Mouse (Mus musculus) neural tube, embryonic 12.5 days (tissue): Measurements from ENCODE around the gene Muc4. TPM values are rescaled to one million over a fixed set of nuclear protein-coding genes. Genes with fewer than 3 reads are reported as not detected.

ENCODE experiments used
- ATAC-seq: fragments of 200-750 bp; cut with Nextera tagmentation; 2 replicates; pipeline ENCODE4 v1.8.0; 2017; ENCODE audit warnings: low read depth, mild to moderate bottlenecking, moderate TSS enrichment, moderate library complexity; ENCODE audit not compliant: low FRiP score
- H3K27ac ChIP-seq: fragments of 300-500 bp; sonication (generic); 2 replicates; pipeline ENCODE4 v1.5.1; 2016
- H3K27me3 ChIP-seq: fragments of 300-500 bp; sonication (generic); replicated peaks from 2 replicates; pipeline ENCODE4 v1.6.1; 2016; ENCODE audit warnings: mild to moderate bottlenecking
- H3K36me3 ChIP-seq: fragments of 300-500 bp; sonication (generic); 2 replicates; pipeline ENCODE4 v1.6.1; 2016; ENCODE audit warnings: mild to moderate bottlenecking
- H3K4me1 ChIP-seq: fragments of 300-500 bp; sonication (generic); 2 replicates; pipeline ENCODE4 v1.6.1; 2016
- H3K4me2 ChIP-seq: fragments of 300-500 bp; sonication (generic); replicated peaks from 2 replicates; pipeline ENCODE4 v1.6.1; 2016; ENCODE audit warnings: mild to moderate bottlenecking
- H3K4me3 ChIP-seq: fragments of 300-500 bp; sonication (generic); 2 replicates; pipeline ENCODE4 v1.5.1; 2016
- H3K9ac ChIP-seq: fragments of 300-500 bp; sonication (generic); 2 replicates; pipeline ENCODE4 v1.6.1; 2016; ENCODE audit warnings: mild to moderate bottlenecking
- H3K9me3 ChIP-seq: fragments of 300-500 bp; sonication (generic); 2 replicates; pipeline ENCODE4 v1.6.1; 2016; ENCODE audit warnings: mild to moderate bottlenecking
- WGBS: fragments of 180-500 bp; shearing (Covaris S2); methylation state at CpG from one replicate; pipeline ENCODE4 v1.1.7; 2016; 5-methylcytosine and 5-hydroxymethylcytosine counted together
- polyA plus RNA-seq: library from polyadenylated mRNA; unstranded; fragments of >200 nt; fragmentation: Nextera tagmentation; extraction: Ambion mirVana; gene quantifications from 2 replicates; pipeline ENCODE4 v1.2.1, GENCODE M21; 2016

Muc4 gene
- polyA plus RNA-seq = 0.10 TPM in 1 of 2 replicates, not detected in the other

- no peaks in the 10 kb centered on the region for H3K27me3 ChIP-seq
- no peak within 1 kb of the TSS for H3K9ac ChIP-seq
- no peak within 1 kb of the TSS for H3K4me2 ChIP-seq
- no peak for ATAC-seq
- H3K4me3 ChIP-seq = no peak within 1 kb of the TSS
- H3K9me3 ChIP-seq = no peaks in the 10 kb centered on the region
- H3K27ac ChIP-seq = no peak within 1 kb of the TSS
- 88% methylated on average over 2 of the region's 2 CpGs for WGBS
- no peaks in the 10 kb centered on the region for H3K36me3 ChIP-seq
- no peaks in the 10 kb centered on the region for H3K4me1 ChIP-seq
Measured at GRCm38 (mm10) chr16:32735586-32735985, at the start of gene Muc4. Gene Muc4 (plus strand): TSS chr16:32735886.

- H3K4me2 ChIP-seq = no peak overlapping the region
- H3K4me3 ChIP-seq = no peak overlapping the region
- WGBS = 72% methylated on average over 5 of the region's 5 CpGs
- 0 out of 2 replicates have a peak, but pooled peaks cover 3% of the 10 kb centered on the region for H3K4me1 ChIP-seq
- H3K9ac ChIP-seq = no peak overlapping the region
- H3K36me3 ChIP-seq = peaks cover 14% of the 10 kb centered on the region
- H3K27ac ChIP-seq = no peak overlapping the region
- H3K9me3 ChIP-seq = no peaks in the 10 kb centered on the region
- no peak for ATAC-seq
- H3K27me3 ChIP-seq = no peaks in the 10 kb centered on the region
Measured at GRCm38 (mm10) chr16:32685998-32686397, 49.7 kb upstream of the Muc4 start.

- no peaks in the 10 kb centered on the region for H3K9me3 ChIP-seq
- 81% methylated on average over 5 of the region's 5 CpGs for WGBS
- H3K4me3 ChIP-seq = no peak overlapping the region
- no peak overlapping the region for H3K9ac ChIP-seq
- H3K4me1 ChIP-seq = 0 out of 2 replicates have a peak, but pooled peaks cover 3% of the 10 kb centered on the region
- no peak for ATAC-seq
- no peaks in the 10 kb centered on the region for H3K27me3 ChIP-seq
- no peak overlapping the region for H3K27ac ChIP-seq
- H3K4me2 ChIP-seq = no peak overlapping the region
- H3K36me3 ChIP-seq = peaks cover 7% of the 10 kb centered on the region; the same call in 1 of the 2 replicates
Measured at GRCm38 (mm10) chr16:32687221-32687620, 48.5 kb upstream of the Muc4 start.

- Histone ChIP-seq H3K36me3 (no peaks in the 10 kb centered on the region), H3K4me2 (no peak overlapping the region), H3K9ac (no peak overlapping the region), H3K4me1 (0 out of 2 replicates have a peak, but pooled peaks cover 3% of the 10 kb centered on the region), H3K4me3 (no peak overlapping the region), H3K27me3 (no peaks in the 10 kb centered on the region), H3K9me3 (no peaks in the 10 kb centered on the region), H3K27ac (no peak overlapping the region)
- ATAC-seq = no peak
- 64% methylated on average over 4 of the region's 4 CpGs for WGBS
Measured at GRCm38 (mm10) chr16:32688770-32689169, 46.9 kb upstream of the Muc4 start.

GRCm38 (mm10) chr16:32689501-32689900 lies 46.2 kb upstream of the Muc4 start:
- Histone ChIP-seq H3K27ac (no peak overlapping the region), H3K9ac (no peak overlapping the region), H3K9me3 (no peaks in the 10 kb centered on the region), H3K36me3 (no peaks in the 10 kb centered on the region), H3K4me2 (no peak overlapping the region), H3K4me1 (0 out of 2 replicates have a peak, but pooled peaks cover 3% of the 10 kb centered on the region), H3K4me3 (no peak overlapping the region), H3K27me3 (no peaks in the 10 kb centered on the region)
- 6% methylated on average over 9 of the region's 9 CpGs for WGBS
- ATAC-seq = no peak; the same call in 1 of the 2 replicates

- no peak overlapping the region for H3K27ac ChIP-seq
- 47% methylated on average over 7 of the region's 7 CpGs for WGBS
- no peak overlapping the region for H3K4me2 ChIP-seq
- ATAC-seq = no peak
- peaks cover 4% of the 10 kb centered on the region; the same call in 1 of the 2 replicates for H3K4me1 ChIP-seq
- H3K27me3 ChIP-seq = no peaks in the 10 kb centered on the region
- no peak overlapping the region for H3K9ac ChIP-seq
- H3K36me3 ChIP-seq = no peaks in the 10 kb centered on the region
- no peak overlapping the region for H3K4me3 ChIP-seq
- H3K9me3 ChIP-seq = no peaks in the 10 kb centered on the region
Measured at GRCm38 (mm10) chr16:32696841-32697464, 38.7 kb upstream of the Muc4 start.

- Histone ChIP-seq H3K9me3 (no peaks in the 10 kb centered on the region), H3K4me2 (no peak overlapping the region), H3K9ac (no peak overlapping the region), H3K27ac (no peak overlapping the region), H3K27me3 (no peaks in the 10 kb centered on the region), H3K4me3 (no peak overlapping the region), H3K36me3 (no peaks in the 10 kb centered on the region), H3K4me1 (peaks cover 4% of the 10 kb centered on the region; the same call in 1 of the 2 replicates)
- WGBS = 85% methylated on average over 22 of the region's 22 CpGs
- no peak for ATAC-seq
Measured at GRCm38 (mm10) chr16:32697665-32698446, 37.8 kb upstream of the Muc4 start.

GRCm38 (mm10) chr16:32698550-32698949 lies 37.1 kb upstream of the Muc4 start:
- H3K27ac ChIP-seq = no peak overlapping the region
- no peaks in the 10 kb centered on the region for H3K27me3 ChIP-seq
- H3K4me2 ChIP-seq = no peak overlapping the region
- no peak overlapping the region for H3K9ac ChIP-seq
- WGBS = 35% methylated on average over 7 of the region's 7 CpGs
- no peak for ATAC-seq
- H3K36me3 ChIP-seq = no peaks in the 10 kb centered on the region
- H3K4me1 ChIP-seq = peaks cover 4% of the 10 kb centered on the region; the same call in 1 of the 2 replicates
- no peak overlapping the region for H3K4me3 ChIP-seq
- H3K9me3 ChIP-seq = no peaks in the 10 kb centered on the region

- H3K36me3 ChIP-seq = no peaks in the 10 kb centered on the region
- ATAC-seq = no peak
- no peaks in the 10 kb centered on the region for H3K27me3 ChIP-seq
- peaks cover 2% of the 10 kb centered on the region; the same call in 1 of the 2 replicates for H3K4me1 ChIP-seq
- no peaks in the 10 kb centered on the region for H3K9me3 ChIP-seq
- no peak overlapping the region for H3K4me2 ChIP-seq
- H3K4me3 ChIP-seq = no peak overlapping the region
- H3K27ac ChIP-seq = no peak overlapping the region
- 68% methylated on average over 9 of the region's 9 CpGs for WGBS
- H3K9ac ChIP-seq = no peak overlapping the region
Measured at GRCm38 (mm10) chr16:32703312-32703912, 32.3 kb upstream of the Muc4 start.

GRCm38 (mm10) chr16:32705606-32706005 lies 30.1 kb upstream of the Muc4 start:
- H3K4me3 ChIP-seq = no peak overlapping the region
- ATAC-seq = no peak
- WGBS = 96% methylated on average over 3 of the region's 3 CpGs

GRCm38 (mm10) chr16:32707111-32707823 lies 28.4 kb upstream of the Muc4 start:
- H3K4me3 ChIP-seq = no peak overlapping the region
- no peak overlapping the region for H3K4me2 ChIP-seq
- no peaks in the 10 kb centered on the region for H3K9me3 ChIP-seq
- 77% methylated on average over 17 of the region's 17 CpGs for WGBS
- no peaks in the 10 kb centered on the region for H3K36me3 ChIP-seq
- ATAC-seq = no peak
- H3K27me3 ChIP-seq = no peaks in the 10 kb centered on the region
- no peak overlapping the region for H3K9ac ChIP-seq
- no peaks in the 10 kb centered on the region for H3K4me1 ChIP-seq
- no peak overlapping the region for H3K27ac ChIP-seq

More at GRCm38 (mm10) chr16:32705606-32706005, 30.1 kb upstream of the Muc4 start:
- Histone ChIP-seq H3K27ac (no peak overlapping the region), H3K9ac (no peak overlapping the region), H3K4me2 (no peak overlapping the region), H3K9me3 (no peaks in the 10 kb centered on the region), H3K4me1 (no peaks in the 10 kb centered on the region), H3K36me3 (no peaks in the 10 kb centered on the region), H3K27me3 (no peaks in the 10 kb centered on the region)
